Mouse (Mus musculus) kidney, postnatal 10 days (tissue): ENCODE data around the gene Man2b2.
A peak's percentile ranks its signal among the peaks of the same experiment; 100 is the strongest.

Source experiments
- DNase-seq: peaks from one replicate; pipeline ENCODE4 v3.0.0; 2021; ENCODE audit warnings: mixed read lengths

Man2b2 gene

DNA sequence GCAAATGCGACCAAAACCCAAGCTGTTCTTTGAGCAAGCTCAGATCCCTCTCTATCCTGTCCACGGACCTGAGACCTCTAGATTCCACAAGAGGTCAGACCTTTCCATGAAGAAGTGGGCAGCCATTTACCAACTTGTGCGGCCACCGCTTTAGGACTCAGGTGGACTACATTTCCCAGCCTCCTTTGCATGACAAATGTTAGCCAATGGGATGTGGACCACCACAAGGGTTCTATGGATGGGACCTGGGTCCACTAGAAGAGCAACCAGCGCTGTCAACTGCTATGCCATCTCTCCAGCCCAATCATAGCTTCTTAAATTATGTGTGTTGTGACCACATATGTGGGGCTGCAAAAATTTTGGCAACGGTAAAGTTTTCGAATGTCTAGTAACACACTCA is 819 bp upstream of the Man2b2 start:
- peak; percentile 28 for DNase-seq

GRCm38 (mm10) chr5:36829098-36829497 is 1.4 kb downstream of the Man2b2 start:
- DNase-seq: no peak

DNA sequence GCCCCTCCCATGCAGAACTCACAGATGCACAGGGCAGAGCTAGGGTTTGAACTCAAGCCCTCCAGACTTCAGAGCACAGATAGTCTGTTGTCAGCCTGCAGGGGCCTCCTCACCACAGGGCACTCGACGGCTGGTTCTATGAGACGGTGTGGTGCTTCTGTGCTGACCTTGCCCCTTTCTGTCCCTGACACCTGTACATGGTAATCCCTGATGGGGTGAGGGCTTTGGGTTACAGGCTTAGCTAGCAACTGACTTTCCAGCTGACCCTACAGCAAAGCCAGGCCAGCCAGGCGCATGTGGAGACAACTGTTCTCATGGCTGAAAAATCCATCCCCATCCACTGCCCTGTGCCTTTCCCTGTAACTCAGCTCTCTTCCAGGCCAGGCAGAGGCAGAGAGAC is 7.5 kb downstream of the Man2b2 start:
- DNase-seq: no peak

DNA sequence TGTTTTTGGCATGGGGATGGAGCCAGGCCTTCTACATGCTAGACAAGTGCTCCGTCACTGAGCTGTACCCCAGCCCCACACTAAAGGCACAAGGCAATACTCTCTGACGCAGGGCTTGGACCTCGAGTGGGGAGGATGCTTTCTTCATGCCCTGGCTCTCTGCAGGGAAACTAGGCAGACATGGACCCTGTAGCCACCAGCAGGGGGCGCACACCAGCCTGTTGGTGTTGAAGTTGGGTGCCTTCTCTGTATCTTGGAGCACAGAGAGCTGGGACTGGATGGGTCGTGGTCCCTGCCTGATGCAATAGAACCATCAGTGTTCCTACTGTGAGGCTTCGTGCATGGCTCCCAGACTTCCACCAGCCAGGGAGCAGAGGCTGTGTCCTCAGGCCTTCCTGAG is 10.3 kb downstream of the Man2b2 start:
- peak; percentile 66 for DNase-seq

DNA sequence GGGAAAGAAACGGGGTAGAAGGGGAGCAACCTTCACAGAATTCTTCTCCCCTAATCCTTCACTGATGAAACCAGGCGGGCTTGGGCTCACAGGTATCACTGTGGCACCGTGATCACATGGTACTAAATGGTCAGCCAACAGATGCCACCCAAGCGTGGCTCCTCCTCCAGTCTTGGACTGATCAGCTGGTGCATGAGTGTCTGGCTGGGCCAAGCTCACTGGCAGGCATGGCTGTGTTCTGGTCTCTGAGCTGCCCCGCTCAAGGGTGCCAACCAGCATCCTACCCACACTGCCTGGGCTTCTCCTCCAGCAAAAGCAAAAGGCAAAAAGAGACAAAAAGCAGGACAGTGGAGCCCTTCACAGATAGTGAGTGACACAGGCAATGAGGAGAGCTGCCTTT is 10.7 kb downstream of the Man2b2 start:
- DNase-seq: no peak

DNA sequence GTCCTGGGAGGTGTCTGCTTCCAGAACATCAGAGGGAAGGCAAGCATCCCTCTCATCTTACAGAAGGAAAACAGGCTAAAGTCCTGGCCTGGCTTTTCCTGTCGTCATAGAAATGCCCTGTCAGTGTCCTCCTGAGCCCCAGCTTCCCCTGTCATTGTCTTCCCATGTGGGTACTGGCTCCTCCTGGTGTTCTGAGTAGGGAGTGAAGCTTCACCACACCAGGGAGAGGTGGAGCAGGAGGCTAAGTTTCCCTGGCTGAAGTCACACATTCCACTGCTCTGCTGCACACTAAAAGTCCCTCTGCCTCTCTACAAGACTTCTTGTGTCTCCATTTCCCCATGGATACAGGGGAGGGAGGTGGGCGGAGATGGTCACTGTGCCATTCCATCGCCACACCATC is 12.7 kb downstream of the Man2b2 start:
- DNase-seq: no peak

GRCm38 (mm10) chr5:36814554-36814953 is 15.9 kb downstream of the Man2b2 start:
- no peak for DNase-seq

GRCm38 (mm10) chr5:36811413-36811812 is 19.0 kb downstream of the Man2b2 start:
- DNase-seq: peak; percentile 81

- no peak for DNase-seq
Measured at GRCm38 (mm10) chr5:36810634-36811033, 19.8 kb downstream of the Man2b2 start.

GRCm38 (mm10) chr5:36809123-36809522 is 21.3 kb downstream of the Man2b2 start:
- DNase-seq: no peak

DNA sequence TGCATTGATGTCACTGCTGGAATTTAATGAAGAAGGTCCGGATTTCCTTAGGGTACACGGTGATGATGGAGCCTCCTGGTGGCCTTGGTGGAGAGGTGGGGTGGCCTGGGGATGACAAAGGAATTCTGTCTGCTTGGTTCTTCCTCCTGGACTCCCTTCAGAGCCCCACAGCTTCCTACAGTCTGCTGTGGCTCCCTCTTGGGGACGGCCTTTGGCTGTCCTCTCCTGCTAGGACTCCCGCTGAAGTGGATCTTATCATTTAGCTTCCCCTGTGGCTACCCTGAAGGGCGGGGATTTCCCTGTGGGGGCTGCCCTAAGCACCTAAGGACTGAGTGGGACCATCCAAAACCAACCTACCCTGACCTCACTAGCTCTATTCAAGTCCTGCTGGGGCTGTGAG is 23.3 kb downstream of the Man2b2 start:
- no peak for DNase-seq

- DNase-seq: no peak
Measured at GRCm38 (mm10) chr5:36797291-36797690, 33.2 kb downstream of the Man2b2 start.

DNA sequence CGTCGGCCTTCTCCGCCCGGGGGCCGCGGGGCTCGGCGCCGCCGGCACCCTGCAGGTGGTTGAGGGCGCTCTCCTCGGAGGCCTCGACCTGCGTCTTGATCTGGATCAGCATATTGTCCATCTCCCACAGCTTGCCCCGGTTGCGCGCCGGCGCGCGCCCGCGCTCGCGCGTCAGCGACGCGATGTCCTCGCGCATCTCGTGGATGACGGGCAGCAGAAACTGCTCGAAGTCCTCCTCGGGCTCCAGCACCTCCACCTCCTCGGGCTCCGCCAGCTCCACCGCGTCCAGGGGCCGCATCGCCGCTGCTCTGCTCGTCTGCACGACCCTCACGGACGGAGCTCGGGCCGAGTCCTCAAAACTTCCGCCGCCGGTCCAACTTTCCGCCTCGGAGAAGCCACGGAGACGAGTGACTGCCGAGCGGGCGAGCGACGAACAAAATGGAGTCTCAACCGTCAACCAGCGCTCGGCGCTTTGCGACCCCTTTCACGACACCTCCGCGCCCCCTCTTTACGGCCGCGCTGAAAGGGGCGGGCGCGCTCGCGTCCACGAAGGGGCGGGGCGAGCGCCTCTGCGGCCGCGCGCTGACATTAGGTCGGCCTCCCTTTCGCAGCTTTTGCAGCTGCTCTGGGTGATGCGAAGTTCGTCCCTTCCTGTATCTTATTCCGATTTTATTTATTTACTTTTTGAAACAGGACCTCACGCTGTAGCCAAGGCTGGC is 34.0 kb downstream of the Man2b2 start, which contains the start of gene Mrfap1:
Mrfap1 (minus strand) TSS at position 477 of the 719 bp plus-strand sequence.
- DNase-seq: peak; percentile 95

- peak; percentile 77 for DNase-seq
Measured at GRCm38 (mm10) chr5:36795647-36796295, 34.7 kb downstream of the Man2b2 start.

DNA sequence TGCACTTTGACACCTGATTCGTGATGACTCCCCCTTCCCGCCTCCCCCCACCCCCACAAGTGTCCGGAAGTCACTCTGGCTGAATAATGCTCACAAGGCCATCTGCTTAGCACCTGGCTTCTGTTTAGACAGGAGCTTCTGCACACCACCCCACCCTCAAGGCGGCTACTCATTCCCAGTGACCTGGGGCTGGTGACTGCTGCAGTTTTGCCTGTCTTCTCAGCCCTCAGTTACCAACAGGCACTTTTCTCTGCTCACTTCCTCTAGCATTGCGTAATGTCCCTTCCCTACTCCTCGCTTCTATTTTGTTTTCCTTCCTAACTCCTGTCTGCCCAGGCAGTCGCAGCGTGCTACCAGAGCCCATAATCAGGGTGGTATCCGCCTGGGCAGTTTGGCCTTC is 38.6 kb downstream of the Man2b2 start:
- DNase-seq: no peak

- DNase-seq: no peak
Measured at GRCm38 (mm10) chr5:36786052-36786451, 44.4 kb downstream of the Man2b2 start.

- no peak for DNase-seq
Measured at GRCm38 (mm10) chr5:36779512-36779911, 50.9 kb downstream of the Man2b2 start.

- DNase-seq: no peak
Measured at GRCm38 (mm10) chr5:36778901-36779300, 51.6 kb downstream of the Man2b2 start.

GRCm38 (mm10) chr5:36777186-36777585 is 53.3 kb downstream of the Man2b2 start:
- DNase-seq: no peak

- no peak for DNase-seq
Measured at GRCm38 (mm10) chr5:36776021-36776575, 54.4 kb downstream of the Man2b2 start.

DNA sequence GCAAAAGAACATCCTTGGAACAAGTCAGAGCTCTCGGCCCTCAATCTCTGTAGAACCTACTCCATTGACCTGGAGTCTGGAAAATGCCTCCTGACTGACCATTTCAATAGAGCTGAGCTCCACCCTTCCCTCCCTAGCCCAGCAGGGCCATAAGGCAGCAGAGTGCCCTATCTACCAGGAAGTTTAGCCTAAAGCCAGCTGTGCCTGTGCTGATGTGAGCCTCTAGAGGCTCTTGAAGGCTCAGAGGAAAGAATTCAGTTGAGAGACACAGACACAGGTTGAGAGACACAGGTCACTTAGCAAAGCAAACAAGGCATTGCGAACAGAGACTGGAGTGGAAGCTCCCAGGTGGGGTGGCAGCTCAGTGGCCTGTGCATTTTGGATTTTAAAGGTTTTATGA is 55.1 kb downstream of the Man2b2 start:
- DNase-seq: no peak

DNA sequence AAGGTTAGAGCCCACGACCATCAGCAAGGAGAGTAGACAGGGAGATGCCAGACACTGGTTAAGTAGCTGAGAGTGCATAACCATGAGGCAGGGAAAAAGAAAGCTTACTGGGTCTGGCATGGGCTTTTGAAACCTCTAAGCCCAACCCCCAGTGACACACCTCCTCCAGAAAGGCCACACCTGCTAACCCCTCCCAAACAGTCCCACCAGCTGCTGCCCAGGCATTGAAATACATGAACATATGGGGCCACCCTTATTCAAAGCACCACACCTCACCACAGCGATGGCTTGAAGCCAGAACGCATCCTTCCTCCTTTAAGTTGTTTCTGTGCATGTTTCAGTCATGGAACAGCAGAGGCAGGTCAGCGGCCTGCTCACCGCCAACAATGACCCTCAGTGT is 57.9 kb downstream of the Man2b2 start:
- no peak for DNase-seq

DNA sequence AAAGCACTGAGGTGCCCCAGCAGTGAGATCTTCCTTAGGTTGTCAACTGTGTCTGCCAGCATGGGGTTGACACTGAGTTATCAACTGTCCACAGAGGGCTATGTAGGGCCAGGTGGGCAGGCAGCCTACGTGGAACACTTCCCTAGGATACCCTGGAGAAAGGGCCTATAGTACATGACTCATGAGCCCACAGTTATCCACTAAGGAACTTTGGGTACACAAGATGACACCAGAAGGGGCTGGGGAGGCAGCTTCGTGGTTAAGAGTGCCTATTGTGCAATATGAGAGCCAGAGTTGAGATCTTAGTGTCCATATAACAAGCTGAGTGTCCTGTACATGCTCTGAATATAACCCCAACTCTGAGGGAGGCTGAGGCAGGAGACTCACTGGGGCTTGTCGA is 60.9 kb downstream of the Man2b2 start:
- no peak for DNase-seq

- no peak for DNase-seq
Measured at GRCm38 (mm10) chr5:36766958-36767703, 63.3 kb downstream of the Man2b2 start.
